Comparison of ENCODE assay signal across 18 mouse cellular contexts in the genomic region with DNA sequence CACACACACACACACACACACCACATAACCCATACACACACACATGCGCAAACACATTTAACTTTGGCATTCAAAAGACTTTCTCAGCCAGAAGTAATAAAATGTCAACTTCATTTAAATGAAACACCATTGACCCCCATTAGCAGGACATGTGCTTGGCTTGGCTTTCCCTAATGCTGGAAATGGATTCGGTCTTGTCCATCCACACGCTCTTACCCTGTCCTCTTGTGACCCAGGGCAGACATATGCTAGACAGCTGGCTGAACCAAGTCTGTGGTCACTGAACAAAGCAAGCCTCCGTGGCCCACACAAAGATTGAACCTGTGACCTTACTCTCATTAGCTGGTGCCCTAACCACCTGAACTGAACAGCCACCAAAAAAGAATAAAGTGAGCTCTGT. TPM values are rescaled to one million over a fixed set of nuclear protein-coding genes. Genes with fewer than 3 reads are reported as not detected.
"Had no signal": no experiment of that assay in that cellular context is flagged by ENCODE, and none has a peak within 500 bp of the region (broad histone marks: within the 10 kb centered on the region; RNA-seq: fewer than 3 reads in every experiment).

No protein-coding gene starts in this region.

- H3K27ac ChIP-seq: limb, embryonic 13.5 days; liver, embryonic 15.5 days; midbrain, embryonic 10.5 days; neural tube, embryonic 15.5 days had no signal

- H3K27me3 ChIP-seq: limb, embryonic 13.5 days; liver, embryonic 15.5 days; neural tube, embryonic 15.5 days had no signal

- H3K9me3 ChIP-seq: limb, embryonic 13.5 days; liver, embryonic 15.5 days; midbrain, embryonic 10.5 days; neural tube, embryonic 15.5 days had no signal

- H3K9ac ChIP-seq: limb, embryonic 13.5 days; liver, embryonic 15.5 days; lung, embryonic 14.5 days; neural tube, embryonic 15.5 days had no signal

- H3K4me1 ChIP-seq: limb, embryonic 13.5 days; liver, embryonic 15.5 days; midbrain, embryonic 10.5 days; neural tube, embryonic 15.5 days had no signal

- H3K4me3 ChIP-seq: limb, embryonic 13.5 days; liver, embryonic 15.5 days; midbrain, embryonic 10.5 days; myocyte; neural tube, embryonic 15.5 days had no signal

- DNase-seq: kidney, adult 2 months; kidney, postnatal 25 days; layer of hippocampus, adult 9-11 months; layer of hippocampus, postnatal 36 days; lung, embryonic 14.5 days; lung, postnatal 10 days; lung, postnatal 4 days; midbrain, embryonic 14.5 days; right cerebral cortex, postnatal 4 days; thymus, postnatal 4 days had no signal

- H3K4me2 ChIP-seq: limb, embryonic 13.5 days; liver, embryonic 15.5 days; lung, embryonic 14.5 days; neural tube, embryonic 15.5 days had no signal

- H3K36me3 ChIP-seq: limb, embryonic 13.5 days; liver, embryonic 15.5 days; midbrain, embryonic 10.5 days; neural tube, embryonic 15.5 days had no signal

RNA-seq across cellular contexts. Expression of gene Hand2, which starts 27.3 kb away (rescaled TPM):
- total RNA-seq: layer of hippocampus, postnatal 36 days; left cerebral cortex, adult 8-10 months; left cerebral cortex, postnatal 25 days; megakaryocyte, adult 5-6 weeks had no signal
- polyA plus RNA-seq: midbrain, embryonic 10.5 days; midbrain, embryonic 14.5 days; myocyte; neural tube, embryonic 15.5 days had no signal
